Mouse (Mus musculus) gastrocnemius, postnatal 14 days (tissue): ENCODE measurements around the gene Ss18l2. TPM values are rescaled to one million over a fixed set of nuclear protein-coding genes. Genes with fewer than 3 reads are reported as not detected.

Experiments used
- DNase-seq: peaks from one replicate; pipeline ENCODE4 v3.0.0; 2021; ENCODE audit warnings: mixed read lengths
- intact Hi-C: fragments of 180-260 bp; cut with DNase I; formaldehyde crosslinking; loops from one replicate; pipeline ENCODE4 v1.15.1; 2025; ENCODE audit warnings: low total_unique reads
- long read RNA-seq, 2 experiments: library from polyadenylated mRNA; stranded (forward); transcript quantifications; one replicate each; pipeline ENCODE4 v2.0.0; 2021
- total RNA-seq, 2 experiments: library from RNA; stranded (reverse); gene quantifications; 2 replicates each; pipeline ENCODE4 v1.2.3; 2021

Gene Ss18l2
- 10 to 100 TPM; 89.3 to 93.6 TPM for total RNA-seq
- long read RNA-seq, experiment 1, transcript Ss18l2-205 (3 exons, 479 nt), result minor isoform, 5 of 133 reads
- long read RNA-seq, experiment 1, transcript Ss18l2-207 (1 exons, 2,354 nt), result minor isoform, 30 of 133 reads
- long read RNA-seq, experiment 1, transcript Ss18l2-201 (3 exons, 577 nt), result major isoform, 72 of 133 reads
- long read RNA-seq, experiment 1, transcript Ss18l2-203 (2 exons, 1,175 nt), result minor isoform, 21 of 133 reads
- long read RNA-seq, experiment 1, partial matches to known transcripts, result 0 of 133 reads
- long read RNA-seq, experiment 1, other reads (novel, unspliced or antisense), result 4 of 133 reads
- long read RNA-seq, experiment 2, transcript Ss18l2-207 (1 exons, 2,354 nt), result minor isoform, 49 of 167 reads
- long read RNA-seq, experiment 2, transcript Ss18l2-201 (3 exons, 577 nt), result major isoform, 91 of 167 reads
- long read RNA-seq, experiment 2, transcript Ss18l2-203 (2 exons, 1,175 nt), result minor isoform, 21 of 167 reads
- long read RNA-seq, experiment 2, partial matches to known transcripts, result 0 of 167 reads
- long read RNA-seq, experiment 2, other reads (novel, unspliced or antisense), result 1 of 167 reads

- intact Hi-C loops, result no loop called here
- peak; percentile 98 for DNase-seq
Measured at GRCm38 (mm10) chr9:121709898-121710583, at the start of gene Ss18l2. Gene Ss18l2 (plus strand): TSS chr9:121710329.

- DNase-seq, result no peak
- intact Hi-C loops, result no loop called here
Measured at GRCm38 (mm10) chr9:121663467-121663866, 46.7 kb upstream of the Ss18l2 start.

GRCm38 (mm10) chr9:121664104-121664503, 46.0 kb upstream of the Ss18l2 start:
- DNase-seq, result no peak
- intact Hi-C loops, result no loop called here

GRCm38 (mm10) chr9:121666957-121667630, 43.0 kb upstream of the Ss18l2 start:
- intact Hi-C loops, result no loop called here
- no peak for DNase-seq

- no peak for DNase-seq
- intact Hi-C loops, result no loop called here
Measured at GRCm38 (mm10) chr9:121667822-121668221, 42.3 kb upstream of the Ss18l2 start.

- intact Hi-C loops, result no loop called here
- peak; percentile 78 for DNase-seq
Measured at GRCm38 (mm10) chr9:121669348-121669791, 40.8 kb upstream of the Ss18l2 start.

GRCm38 (mm10) chr9:121671300-121671699, 38.8 kb upstream of the Ss18l2 start:
- intact Hi-C loops, result no loop called here
- DNase-seq, result peak; percentile 40

GRCm38 (mm10) chr9:121672311-121672710, 37.8 kb upstream of the Ss18l2 start:
- intact Hi-C loops, result no loop called here
- peak; percentile 60 for DNase-seq

GRCm38 (mm10) chr9:121673716-121674115, 36.4 kb upstream of the Ss18l2 start:
- intact Hi-C loops, result no loop called here
- no peak for DNase-seq

- DNase-seq, result no peak
- intact Hi-C loops, result no loop called here
Measured at GRCm38 (mm10) chr9:121675011-121675410, 35.1 kb upstream of the Ss18l2 start.

- no peak for DNase-seq
- intact Hi-C loops, result no loop called here
Measured at GRCm38 (mm10) chr9:121675556-121675955, 34.6 kb upstream of the Ss18l2 start.

- DNase-seq, result no peak
- intact Hi-C loops, result no loop called here
Measured at GRCm38 (mm10) chr9:121677069-121677468, 33.1 kb upstream of the Ss18l2 start.

- intact Hi-C loops, result no loop called here
- no peak for DNase-seq
Measured at GRCm38 (mm10) chr9:121677476-121677875, 32.7 kb upstream of the Ss18l2 start.

GRCm38 (mm10) chr9:121679549-121679948, 30.6 kb upstream of the Ss18l2 start:
- DNase-seq, result peak; percentile 66
- intact Hi-C loops, result no loop called here

GRCm38 (mm10) chr9:121681191-121681590, 28.9 kb upstream of the Ss18l2 start:
- DNase-seq, result no peak
- intact Hi-C loops, result loop anchor here (5.0 kb wide), 2 partner anchors 39 to 204 kb away; partner anchors contain the start of genes Lyzl4 and Vipr1

GRCm38 (mm10) chr9:121682037-121682680, 28.0 kb upstream of the Ss18l2 start:
- intact Hi-C loops, result loop anchor here (5.0 kb wide), 2 partner anchors 40 to 205 kb away; partner anchors contain the start of genes Lyzl4 and Vipr1
- no peak for DNase-seq

GRCm38 (mm10) chr9:121684702-121685101, 25.4 kb upstream of the Ss18l2 start:
- DNase-seq, result no peak
- intact Hi-C loops, result loop anchor here (5.0 kb wide), 2 partner anchors 42 to 207 kb away; partner anchors contain the start of genes Lyzl4 and Vipr1

GRCm38 (mm10) chr9:121690200-121690651, 19.9 kb upstream of the Ss18l2 start:
- no peak for DNase-seq
- intact Hi-C loops, result no loop called here

- intact Hi-C loops, result no loop called here
- DNase-seq, result no peak
Measured at GRCm38 (mm10) chr9:121690734-121691133, 19.4 kb upstream of the Ss18l2 start.
